Mouse (Mus musculus) limb, embryonic 10.5 days (tissue): ENCODE data around the gene Zdhhc12. TPM values are rescaled to one million over a fixed set of nuclear protein-coding genes. Genes with fewer than 3 reads are reported as not detected.
"Not testable (repeated sequence)": the region's sequence is repeated elsewhere in the genome, so short reads cannot be mapped to it uniquely, and the experiment has no call there.

Experiments used
- DNase-seq: peaks from one replicate; pipeline ENCODE4 v3.0.0-alpha.2; 2017; ENCODE audit warnings: low spot score
- H3K27ac ChIP-seq: fragments of 300-500 bp; sonication (generic); 2 replicates; pipeline ENCODE4 v1.5.1; 2016; ENCODE audit warnings: mild to moderate bottlenecking
- H3K27me3 ChIP-seq: fragments of 300-500 bp; sonication (generic); 2 replicates; pipeline ENCODE4 v1.6.1; 2016; ENCODE audit warnings: low read depth, mild to moderate bottlenecking; ENCODE audit not compliant: poor library complexity, severe bottlenecking
- H3K36me3 ChIP-seq: fragments of 300-500 bp; sonication (generic); 2 replicates; pipeline ENCODE4 v1.6.1; 2016; ENCODE audit warnings: mild to moderate bottlenecking, moderate library complexity
- H3K4me1 ChIP-seq: fragments of 300-500 bp; sonication (generic); 2 replicates; pipeline ENCODE4 v1.6.1; 2016
- H3K4me3 ChIP-seq: fragments of 300-500 bp; sonication (generic); 2 replicates; pipeline ENCODE4 v1.5.1; 2016; ENCODE audit warnings: mild to moderate bottlenecking, moderate library complexity
- H3K9me3 ChIP-seq: fragments of 300-500 bp; sonication (generic); replicated peaks from 2 replicates; pipeline ENCODE4 v1.6.1; 2016; ENCODE audit warnings: mild to moderate bottlenecking
- WGBS: fragments of 180-500 bp; shearing (Covaris S2); methylation state at CpG from one replicate; pipeline ENCODE4 v1.1.7; 2016; 5-methylcytosine and 5-hydroxymethylcytosine counted together
- polyA plus RNA-seq: library from polyadenylated mRNA; unstranded; fragments of >200 nt; fragmentation: Nextera tagmentation; extraction: Ambion mirVana; gene quantifications from 2 replicates; pipeline ENCODE4 v1.2.1, GENCODE M21; 2016

Gene Zdhhc12
- polyA plus RNA-seq, 1 experiment from 2014 or later = 37.2 TPM

DNA sequence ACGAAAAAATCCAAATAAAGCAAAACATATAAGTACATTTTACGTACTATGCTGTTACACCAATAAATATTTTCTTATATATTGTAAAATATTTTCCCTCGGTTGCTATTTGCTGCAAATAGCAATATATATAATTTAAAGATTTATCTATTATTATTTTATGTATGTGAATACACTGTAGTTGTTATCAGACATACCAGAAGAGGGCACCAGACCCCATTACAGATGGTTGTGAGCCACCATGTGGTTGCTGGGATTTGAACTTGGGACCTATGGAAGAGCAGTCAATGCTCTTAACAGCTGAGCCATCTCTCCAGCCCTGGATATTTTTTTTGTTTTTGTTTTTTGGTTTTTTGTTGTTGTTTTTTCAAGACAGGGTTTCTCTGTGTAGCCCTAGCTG lies 38.1 kb downstream of the Zdhhc12 start:
- not testable (repeated sequence) for H3K27ac ChIP-seq, H3K4me3 ChIP-seq, DNase-seq, H3K4me1 ChIP-seq, H3K9me3 ChIP-seq, H3K36me3 ChIP-seq, H3K27me3 ChIP-seq
- WGBS = 92% methylated on average over 3 of the region's 3 CpGs

GRCm38 (mm10) chr2:30051992-30052761 lies 41.3 kb downstream of the Zdhhc12 start:
- H3K27me3 ChIP-seq = no peaks in the 10 kb centered on the region
- no peaks in the 10 kb centered on the region for H3K9me3 ChIP-seq
- H3K4me1 ChIP-seq = peaks cover 16% of the 10 kb centered on the region
- peaks cover 2% of the 10 kb centered on the region; the same call in 1 of the 2 replicates for H3K36me3 ChIP-seq
- 50% methylated on average over 6 of the region's 6 CpGs for WGBS
- no peak for DNase-seq
- H3K4me3 ChIP-seq = no peak overlapping the region
- no peak overlapping the region for H3K27ac ChIP-seq

- no peak for DNase-seq
- Histone ChIP-seq H3K4me1 (peaks cover 10% of the 10 kb centered on the region), H3K36me3 (peaks cover 14% of the 10 kb centered on the region), H3K27me3 (no peaks in the 10 kb centered on the region), H3K4me3 (peak overlapping the region; percentile 75; the same call in 1 of the 2 replicates), H3K27ac (peak overlapping the region; percentile 98), H3K9me3 (no peaks in the 10 kb centered on the region)
- 87% methylated on average over 3 of the region's 3 CpGs for WGBS
Observed at GRCm38 (mm10) chr2:30049831-30050230, 43.6 kb downstream of the Zdhhc12 start.

GRCm38 (mm10) chr2:30048699-30049388 lies 44.6 kb downstream of the Zdhhc12 start, which contains the start of gene Wdr34:
Gene Wdr34, minus strand, starts transcription at chr2:30048881.
- peak; percentile 99 for DNase-seq
- H3K4me1 ChIP-seq = peaks cover 10% of the 10 kb centered on the region
- peak within 1 kb of the TSS; percentile 98 for H3K27ac ChIP-seq
- H3K4me3 ChIP-seq = peak within 1 kb of the TSS; percentile 75
- peaks cover 18% of the 10 kb centered on the region for H3K36me3 ChIP-seq
- no peaks in the 10 kb centered on the region for H3K9me3 ChIP-seq
- no peaks in the 10 kb centered on the region for H3K27me3 ChIP-seq
- 1% methylated on average over 54 of the region's 54 CpGs for WGBS

DNA sequence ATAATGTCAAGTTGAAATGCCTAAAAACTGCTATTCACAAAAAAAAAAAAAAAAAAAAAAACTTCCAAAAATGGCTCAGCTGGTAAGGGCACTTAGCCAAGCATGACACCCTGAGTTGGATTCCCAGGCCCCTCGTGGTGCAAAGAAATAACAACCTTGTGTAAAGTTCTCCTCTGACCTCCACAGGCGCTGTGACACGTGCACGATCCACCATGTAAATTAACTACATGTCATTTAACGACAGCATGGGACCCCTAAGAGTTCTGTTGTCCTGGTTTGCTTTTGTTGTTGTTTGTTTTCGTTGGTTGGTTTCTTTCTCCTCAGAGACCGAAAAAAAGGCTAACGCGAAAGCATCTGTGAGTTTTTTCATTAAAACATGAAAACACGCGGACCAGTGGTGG lies 45.3 kb downstream of the Zdhhc12 start:
- Histone ChIP-seq H3K4me3 (peak overlapping the region; percentile 75), H3K27ac (peak overlapping the region; percentile 98), H3K9me3 (no peaks in the 10 kb centered on the region), H3K27me3 (no peaks in the 10 kb centered on the region), H3K4me1 (peaks cover 10% of the 10 kb centered on the region), H3K36me3 (peaks cover 18% of the 10 kb centered on the region)
- DNase-seq = no peak
- 62% methylated on average over 11 of the region's 11 CpGs for WGBS

DNA sequence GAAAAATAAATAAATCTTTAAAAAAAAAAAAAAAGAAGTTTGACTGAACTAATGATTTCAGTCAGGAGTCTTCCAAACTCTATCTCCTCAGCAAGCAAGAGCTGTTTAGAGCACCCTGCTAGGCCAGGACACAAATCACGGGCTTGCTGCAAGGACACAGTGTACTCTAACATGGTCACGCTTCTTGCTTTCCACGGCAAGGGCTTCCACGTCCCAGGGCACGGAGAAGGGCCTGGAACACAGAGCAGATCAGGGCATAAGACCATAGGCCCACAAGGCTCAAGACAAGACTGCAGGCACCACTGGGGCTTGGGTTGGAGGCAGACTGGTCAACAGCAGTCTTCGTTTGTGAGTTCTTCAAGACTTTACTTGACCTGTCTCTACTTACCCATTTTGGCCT lies 46.3 kb downstream of the Zdhhc12 start:
- no peak overlapping the region for H3K4me3 ChIP-seq
- peaks cover 14% of the 10 kb centered on the region for H3K4me1 ChIP-seq
- DNase-seq = no peak
- 98% methylated on average over 6 of the region's 6 CpGs for whole genome bisulfite sequencing
- no peaks in the 10 kb centered on the region for H3K9me3 ChIP-seq
- H3K36me3 ChIP-seq = peaks cover 18% of the 10 kb centered on the region
- no peaks in the 10 kb centered on the region for H3K27me3 ChIP-seq
- no peak overlapping the region for H3K27ac ChIP-seq

- DNase-seq = no peak
- no peaks in the 10 kb centered on the region for H3K9me3 ChIP-seq
- peaks cover 14% of the 10 kb centered on the region for H3K4me1 ChIP-seq
- H3K27me3 ChIP-seq = no peaks in the 10 kb centered on the region
- H3K36me3 ChIP-seq = peaks cover 22% of the 10 kb centered on the region
- H3K4me3 ChIP-seq = no peak overlapping the region
- no peak overlapping the region for H3K27ac ChIP-seq
- 82% methylated on average over 5 of the region's 5 CpGs for whole genome bisulfite sequencing
Observed at GRCm38 (mm10) chr2:30044550-30044949, 48.9 kb downstream of the Zdhhc12 start.

GRCm38 (mm10) chr2:30042445-30042844 lies 51.0 kb downstream of the Zdhhc12 start:
- WGBS = 12% methylated on average over 4 of the region's 4 CpGs
- H3K9me3 ChIP-seq = no peaks in the 10 kb centered on the region
- no peak overlapping the region for H3K4me3 ChIP-seq
- H3K4me1 ChIP-seq = 0 out of 2 replicates have a peak, but pooled peaks cover 4% of the 10 kb centered on the region
- no peaks in the 10 kb centered on the region for H3K27me3 ChIP-seq
- H3K27ac ChIP-seq = no peak overlapping the region
- peaks cover 29% of the 10 kb centered on the region for H3K36me3 ChIP-seq
- peak; percentile 76 for DNase-seq

Other genes starting within 250 kb of the Zdhhc12 start
- gene Cercam, start 224.5 kb downstream of the Zdhhc12 start, polyA plus RNA-seq = 8.9 and 11.4 TPM in 2 replicates
- 101 and 105 TPM in 2 replicates for gene Odf2, start 204.4 kb downstream of the Zdhhc12 start, polyA plus RNA-seq
- gene Gle1, start 158.2 kb downstream of the Zdhhc12 start, polyA plus RNA-seq = 75.8 and 86.9 TPM in 2 replicates
- gene Sptan1, start 128.1 kb downstream of the Zdhhc12 start, polyA plus RNA-seq = 70.6 and 80.4 TPM in 2 replicates
- gene Wdr34, start 44.8 kb downstream of the Zdhhc12 start, polyA plus RNA-seq = 38.6 and 45.0 TPM in 2 replicates
- 854 and 929 TPM in 2 replicates for gene Set, start 36.3 kb downstream of the Zdhhc12 start, polyA plus RNA-seq
- gene Pkn3, start 16.0 kb downstream of the Zdhhc12 start, polyA plus RNA-seq = 13.5 and 14.7 TPM in 2 replicates
- 6.5 and 9.3 TPM in 2 replicates for gene Zer1, start 30.9 kb upstream of the Zdhhc12 start, polyA plus RNA-seq
- gene Tbc1d13, start 40.1 kb upstream of the Zdhhc12 start, polyA plus RNA-seq = 6.8 and 8.1 TPM in 2 replicates
- gene Endog, start 77.8 kb upstream of the Zdhhc12 start, polyA plus RNA-seq = 15.2 and 19.5 TPM in 2 replicates
- 104 and 107 TPM in 2 replicates for gene Spout1, start 84.8 kb upstream of the Zdhhc12 start, polyA plus RNA-seq
- gene Kyat1, start 112.2 kb upstream of the Zdhhc12 start, polyA plus RNA-seq = 7.5 and 8.4 TPM in 2 replicates
- 44.4 and 46.0 TPM in 2 replicates for gene Lrrc8a, start 144.1 kb upstream of the Zdhhc12 start, polyA plus RNA-seq
- 0.04 and 0.08 TPM in 2 replicates for gene Gm28035, start 146.9 kb upstream of the Zdhhc12 start, polyA plus RNA-seq
- 1.4 and 3.3 TPM in 2 replicates for gene Phyhd1, start 172.6 kb upstream of the Zdhhc12 start, polyA plus RNA-seq
- not detected in 2 replicates for gene Gm28038, start 187.4 kb upstream of the Zdhhc12 start, polyA plus RNA-seq
- gene Dolk, start 192.7 kb upstream of the Zdhhc12 start, polyA plus RNA-seq = 26.8 and 27.5 TPM in 2 replicates
- gene Nup188, start 192.7 kb upstream of the Zdhhc12 start, polyA plus RNA-seq = 74.4 and 77.1 TPM in 2 replicates